Mouse (Mus musculus): ENCODE measurements around the gene Rwdd4a. TPM values are rescaled to one million over a fixed set of nuclear protein-coding genes. Genes with fewer than 3 reads are reported as not detected.

Rwdd4a gene
- polyA plus RNA-seq, 1 experiment = 36.1 TPM

GRCm38 (mm10) chr8:47528094-47528493 is 5.4 kb upstream of the Rwdd4a start:
- no peak overlapping the region for H3K4me3 ChIP-seq (ENCODE audit: insufficient read depth, low read length)
- no peak overlapping the region for H3K27ac ChIP-seq (ENCODE audit: insufficient read depth, low read length)
- TF ChIP-seq POLR2A (IDR thresholded peaks at IDR 0.05; ENCODE audit: low read depth, low read length) (no peak), CTCF (IDR thresholded peaks at IDR 0.05; ENCODE audit: borderline replicate concordance, insufficient read depth, low read length) (no peak)
- H3K4me1 ChIP-seq (ENCODE audit: control insufficient read depth, insufficient read depth, low read length) = no peaks in the 10 kb centered on the region

GRCm38 (mm10) chr8:47538323-47538722 is 4.9 kb downstream of the Rwdd4a start:
- no peak overlapping the region for H3K27ac ChIP-seq (ENCODE audit: insufficient read depth, low read length)
- TF ChIP-seq CTCF (IDR thresholded peaks at IDR 0.05; ENCODE audit: borderline replicate concordance, insufficient read depth, low read length) (no peak), POLR2A (IDR thresholded peaks at IDR 0.05; ENCODE audit: low read depth, low read length) (no peak)
- no peak overlapping the region for H3K4me3 ChIP-seq (ENCODE audit: insufficient read depth, low read length)
- H3K4me1 ChIP-seq (ENCODE audit: control insufficient read depth, insufficient read depth, low read length) = peaks cover 3% of the 10 kb centered on the region

GRCm38 (mm10) chr8:47542746-47543145 is 9.3 kb downstream of the Rwdd4a start:
- no peak overlapping the region for H3K4me3 ChIP-seq (ENCODE audit: insufficient read depth, low read length)
- no peak overlapping the region for H3K27ac ChIP-seq (ENCODE audit: insufficient read depth, low read length)
- TF ChIP-seq POLR2A (IDR thresholded peaks at IDR 0.05; ENCODE audit: low read depth, low read length) (no peak), CTCF (IDR thresholded peaks at IDR 0.05; ENCODE audit: borderline replicate concordance, insufficient read depth, low read length) (no peak)
- no peaks in the 10 kb centered on the region for H3K4me1 ChIP-seq (ENCODE audit: control insufficient read depth, insufficient read depth, low read length)

- no peak for TF ChIP-seq POLR2A (IDR thresholded peaks at IDR 0.05; ENCODE audit: low read depth, low read length)
- no peak for TF ChIP-seq CTCF (IDR thresholded peaks at IDR 0.05; ENCODE audit: borderline replicate concordance, insufficient read depth, low read length)
- no peak overlapping the region for H3K27ac ChIP-seq (ENCODE audit: insufficient read depth, low read length)
- no peaks in the 10 kb centered on the region for H3K4me1 ChIP-seq (ENCODE audit: control insufficient read depth, insufficient read depth, low read length)
- no peak overlapping the region for H3K4me3 ChIP-seq (ENCODE audit: insufficient read depth, low read length)
Observed at GRCm38 (mm10) chr8:47544094-47544493, 10.6 kb downstream of the Rwdd4a start.

GRCm38 (mm10) chr8:47547102-47547501 is 13.6 kb downstream of the Rwdd4a start:
- TF ChIP-seq POLR2A (IDR thresholded peaks at IDR 0.05; ENCODE audit: low read depth, low read length) (no peak), CTCF (IDR thresholded peaks at IDR 0.05; ENCODE audit: borderline replicate concordance, insufficient read depth, low read length) (no peak)
- no peak overlapping the region for H3K27ac ChIP-seq (ENCODE audit: insufficient read depth, low read length)
- no peaks in the 10 kb centered on the region for H3K4me1 ChIP-seq (ENCODE audit: control insufficient read depth, insufficient read depth, low read length)
- H3K4me3 ChIP-seq (ENCODE audit: insufficient read depth, low read length) = no peak overlapping the region

GRCm38 (mm10) chr8:47553613-47554012 is 20.1 kb downstream of the Rwdd4a start:
- Histone ChIP-seq H3K27ac (ENCODE audit: insufficient read depth, low read length) (no peak overlapping the region), H3K4me3 (ENCODE audit: insufficient read depth, low read length) (no peak overlapping the region), H3K4me1 (ENCODE audit: control insufficient read depth, insufficient read depth, low read length) (no peaks in the 10 kb centered on the region)
- no peak for TF ChIP-seq POLR2A (IDR thresholded peaks at IDR 0.05; ENCODE audit: low read depth, low read length)
- TF ChIP-seq CTCF (IDR thresholded peaks at IDR 0.05; ENCODE audit: borderline replicate concordance, insufficient read depth, low read length) = no peak

- no peak for TF ChIP-seq CTCF (IDR thresholded peaks at IDR 0.05; ENCODE audit: borderline replicate concordance, insufficient read depth, low read length)
- TF ChIP-seq POLR2A (IDR thresholded peaks at IDR 0.05; ENCODE audit: low read depth, low read length) = no peak
- Histone ChIP-seq H3K4me3 (ENCODE audit: insufficient read depth, low read length) (no peak overlapping the region), H3K27ac (ENCODE audit: insufficient read depth, low read length) (no peak overlapping the region), H3K4me1 (ENCODE audit: control insufficient read depth, insufficient read depth, low read length) (no peaks in the 10 kb centered on the region)
Observed at GRCm38 (mm10) chr8:47556446-47556845, 23.0 kb downstream of the Rwdd4a start.

GRCm38 (mm10) chr8:47558274-47558673 is 24.8 kb downstream of the Rwdd4a start:
- H3K4me3 ChIP-seq (ENCODE audit: insufficient read depth, low read length) = no peak overlapping the region
- no peak for TF ChIP-seq CTCF (IDR thresholded peaks at IDR 0.05; ENCODE audit: borderline replicate concordance, insufficient read depth, low read length)
- no peak for TF ChIP-seq POLR2A (IDR thresholded peaks at IDR 0.05; ENCODE audit: low read depth, low read length)
- no peaks in the 10 kb centered on the region for H3K4me1 ChIP-seq (ENCODE audit: control insufficient read depth, insufficient read depth, low read length)
- no peak overlapping the region for H3K27ac ChIP-seq (ENCODE audit: insufficient read depth, low read length)

GRCm38 (mm10) chr8:47560801-47561200 is 27.3 kb downstream of the Rwdd4a start:
- TF ChIP-seq CTCF (IDR thresholded peaks at IDR 0.05; ENCODE audit: borderline replicate concordance, insufficient read depth, low read length) (no peak), POLR2A (IDR thresholded peaks at IDR 0.05; ENCODE audit: low read depth, low read length) (no peak)
- Histone ChIP-seq H3K4me3 (ENCODE audit: insufficient read depth, low read length) (no peak overlapping the region), H3K4me1 (ENCODE audit: control insufficient read depth, insufficient read depth, low read length) (no peaks in the 10 kb centered on the region)

GRCm38 (mm10) chr8:47566551-47566950 is 33.1 kb downstream of the Rwdd4a start:
- H3K27ac ChIP-seq (ENCODE audit: insufficient read depth, low read length) = no peak overlapping the region
- no peaks in the 10 kb centered on the region for H3K4me1 ChIP-seq (ENCODE audit: control insufficient read depth, insufficient read depth, low read length)
- H3K4me3 ChIP-seq (ENCODE audit: insufficient read depth, low read length) = no peak overlapping the region
- TF ChIP-seq POLR2A (IDR thresholded peaks at IDR 0.05; ENCODE audit: low read depth, low read length) (no peak), CTCF (IDR thresholded peaks at IDR 0.05; ENCODE audit: borderline replicate concordance, insufficient read depth, low read length) (no peak)

More at GRCm38 (mm10) chr8:47560801-47561200, 27.3 kb downstream of the Rwdd4a start:
- no peak overlapping the region for H3K27ac ChIP-seq (ENCODE audit: insufficient read depth, low read length)

- no peaks in the 10 kb centered on the region for H3K4me1 ChIP-seq (ENCODE audit: control insufficient read depth, insufficient read depth, low read length)
- no peak for TF ChIP-seq POLR2A (IDR thresholded peaks at IDR 0.05; ENCODE audit: low read depth, low read length)
- no peak for TF ChIP-seq CTCF (IDR thresholded peaks at IDR 0.05; ENCODE audit: borderline replicate concordance, insufficient read depth, low read length)
- no peak overlapping the region for H3K27ac ChIP-seq (ENCODE audit: insufficient read depth, low read length)
- no peak overlapping the region for H3K4me3 ChIP-seq (ENCODE audit: insufficient read depth, low read length)
Observed at GRCm38 (mm10) chr8:47568098-47568497, 34.6 kb downstream of the Rwdd4a start.

Data from embryonic fibroblast, embryonic 13.5 days (primary cell).